Mouse (Mus musculus) small intestine, adult 2 months (tissue): ENCODE measurements at regions not wholly inside any gene's neighbourhood (a gene's known extent, or its start where the extent isn't known, plus 50 kb on each side); places are given as distances from the start of the nearest gene placed in this dataset.

ENCODE experiments used
- H3K27ac ChIP-seq: fragments of 200-500 bp; 2 replicates; pipeline ENCODE4 v1.5.1; 2012; ENCODE audit warnings: low read depth, low read length, control low read depth, inconsistent platforms; ENCODE audit not compliant: insufficient read depth
- H3K27me3 ChIP-seq: fragments of 200-500 bp; 2 replicates; pipeline ENCODE4 v1.6.1; 2012; ENCODE audit warnings: mild to moderate bottlenecking, moderate library complexity, low read length, inconsistent platforms; ENCODE audit not compliant: control insufficient read depth, insufficient read depth
- H3K36me3 ChIP-seq: fragments of 200-500 bp; 2 replicates; pipeline ENCODE4 v1.6.1; 2012; ENCODE audit warnings: mild to moderate bottlenecking, low read length, control low read depth, inconsistent platforms; ENCODE audit not compliant: control insufficient read depth, insufficient read depth
- H3K4me1 ChIP-seq: fragments of 200-500 bp; 2 replicates; pipeline ENCODE4 v1.6.1; 2012; ENCODE audit warnings: low read length, inconsistent platforms, mixed read lengths; ENCODE audit not compliant: control insufficient read depth, insufficient read depth, insufficient read length
- H3K4me3 ChIP-seq: fragments of 200-500 bp; 2 replicates; pipeline ENCODE4 v1.5.1; 2012; ENCODE audit warnings: low read depth, mild to moderate bottlenecking, control low read depth, inconsistent platforms, low read length, moderate library complexity
- CTCF ChIP-seq: fragments of 200-500 bp; IDR thresholded peaks from 2 replicates; pipeline ENCODE4 v1.5.1; 2012; ENCODE audit warnings: low read depth, mild to moderate bottlenecking, control low read depth, inconsistent platforms, low read length, moderate library complexity, mixed read lengths; ENCODE audit not compliant: insufficient replicate concordance, insufficient read length; ENCODE audit errors: extremely low read depth
- POLR2A ChIP-seq: fragments of 200-500 bp; IDR thresholded peaks from 2 replicates; pipeline ENCODE4 v1.6.1; 2012; ENCODE audit warnings: low read depth, mild to moderate bottlenecking, control low read depth, inconsistent platforms, low read length, moderate library complexity
- WGBS: fragments of 180-500 bp; shearing (Covaris S2); methylation state at CpG from one replicate; pipeline ENCODE4 v1.1.7; 2018; 5-methylcytosine and 5-hydroxymethylcytosine counted together

DNA sequence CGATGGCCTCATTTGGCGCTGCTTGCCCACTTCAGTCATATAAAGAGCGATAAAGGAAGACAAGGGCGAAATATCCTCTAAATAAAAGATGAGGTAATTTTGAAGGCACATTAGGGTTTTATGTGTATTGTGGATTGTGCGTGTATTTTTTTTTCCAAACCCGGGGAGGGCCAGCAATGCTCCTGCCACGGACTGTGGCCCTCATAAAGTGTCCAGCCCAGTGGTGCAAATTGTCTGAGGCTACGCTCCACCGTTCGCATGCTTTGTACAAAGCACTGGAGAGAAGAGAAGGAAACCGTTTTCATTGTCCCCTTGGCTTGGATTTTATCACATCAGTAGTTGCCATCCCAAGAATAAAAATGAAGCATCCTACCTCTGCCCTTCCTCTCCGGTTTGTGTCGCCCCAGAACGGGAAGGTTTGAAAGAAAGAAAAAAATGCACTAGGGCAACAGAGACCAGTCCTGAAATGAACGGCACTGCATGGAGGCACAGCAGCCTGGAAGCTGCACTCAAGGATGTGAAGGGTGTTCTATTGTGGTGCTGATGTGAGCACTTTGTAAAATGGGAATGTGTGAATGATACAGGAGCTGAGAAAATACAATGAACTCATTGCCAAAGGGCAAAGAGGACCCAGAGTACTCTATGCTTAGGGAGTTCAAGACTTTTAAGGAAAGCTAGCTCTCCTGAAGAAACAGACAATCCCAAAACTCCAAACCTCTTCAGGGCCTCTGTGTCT is 1004.7 kb upstream of the A1bg start:
- H3K27me3 ChIP-seq: no peaks in the 10 kb centered on the region
- TF ChIP-seq CTCF: no peak
- H3K36me3 ChIP-seq: no peaks in the 10 kb centered on the region
- no peak overlapping the region for H3K4me3 ChIP-seq
- 90% methylated on average over 15 of the region's 15 CpGs for WGBS
- peaks cover 2% of the 10 kb centered on the region; the same call in 1 of the 2 replicates for H3K4me1 ChIP-seq
- H3K27ac ChIP-seq: no peak overlapping the region

DNA sequence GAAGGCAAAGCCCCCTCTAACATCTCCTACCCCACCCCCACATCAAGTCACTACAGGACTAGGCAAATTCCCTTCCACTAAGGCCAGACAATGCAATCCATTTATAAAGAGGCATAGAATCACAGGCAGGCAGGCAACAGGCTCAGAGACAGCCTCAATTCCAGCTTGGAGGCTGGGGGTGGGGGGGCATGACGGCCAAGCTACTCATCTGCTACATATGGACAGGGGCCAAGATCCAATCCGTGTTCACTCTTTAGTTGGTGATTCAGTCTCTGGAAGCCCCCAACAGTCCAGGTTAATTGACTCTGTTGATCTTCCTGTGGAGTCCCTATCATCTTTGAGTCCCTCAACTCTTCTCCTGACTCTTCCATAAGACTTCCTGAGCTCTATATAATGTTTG is 997.2 kb upstream of the A1bg start:
- WGBS: 86% methylated on average over 2 of the region's 2 CpGs
- Histone ChIP-seq H3K36me3 (no peaks in the 10 kb centered on the region), H3K4me1 (no peaks in the 10 kb centered on the region), H3K27me3 (no peaks in the 10 kb centered on the region), H3K4me3 (no peak overlapping the region), H3K27ac (no peak overlapping the region)
- TF ChIP-seq CTCF (no peak), POLR2A (no peak)

DNA sequence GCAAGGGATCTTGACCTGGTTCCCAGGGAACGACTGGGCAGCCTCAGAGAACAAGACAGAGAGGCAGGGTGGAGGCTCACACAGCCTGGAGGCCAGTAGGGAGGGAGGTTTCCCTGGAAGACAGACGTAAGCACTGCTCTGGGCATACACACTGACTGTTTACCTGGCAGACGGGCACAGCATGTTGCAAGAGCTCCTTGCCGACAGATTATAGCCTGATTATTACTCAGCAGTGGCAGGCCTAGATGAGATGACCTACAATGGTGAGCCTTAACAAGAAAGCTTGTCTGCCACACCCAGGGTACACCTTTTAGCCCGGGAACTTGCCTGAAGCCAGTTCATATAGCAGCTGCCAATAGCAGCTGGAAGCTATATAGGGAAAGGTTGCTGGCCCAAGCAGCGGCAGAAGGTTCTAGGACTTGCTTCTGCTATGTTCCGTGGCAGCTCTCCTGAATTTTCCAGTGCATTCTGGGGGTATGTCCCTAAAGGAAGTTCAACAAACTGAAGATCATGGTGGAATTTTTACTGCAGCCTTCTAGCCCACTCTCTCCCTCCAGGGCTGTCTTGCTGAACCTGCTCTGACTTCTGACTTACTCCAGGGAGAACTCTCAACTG is 990.8 kb upstream of the A1bg start:
- H3K4me3 ChIP-seq: no peak overlapping the region
- H3K27me3 ChIP-seq: no peaks in the 10 kb centered on the region
- no peaks in the 10 kb centered on the region for H3K36me3 ChIP-seq
- WGBS: 31% methylated on average over 7 of the region's 7 CpGs
- peaks cover 4% of the 10 kb centered on the region; the same call in 1 of the 2 replicates for H3K4me1 ChIP-seq
- TF ChIP-seq POLR2A (no peak), CTCF (no peak)
- H3K27ac ChIP-seq: peak overlapping the region; percentile 23; the same call in 1 of the 2 replicates

DNA sequence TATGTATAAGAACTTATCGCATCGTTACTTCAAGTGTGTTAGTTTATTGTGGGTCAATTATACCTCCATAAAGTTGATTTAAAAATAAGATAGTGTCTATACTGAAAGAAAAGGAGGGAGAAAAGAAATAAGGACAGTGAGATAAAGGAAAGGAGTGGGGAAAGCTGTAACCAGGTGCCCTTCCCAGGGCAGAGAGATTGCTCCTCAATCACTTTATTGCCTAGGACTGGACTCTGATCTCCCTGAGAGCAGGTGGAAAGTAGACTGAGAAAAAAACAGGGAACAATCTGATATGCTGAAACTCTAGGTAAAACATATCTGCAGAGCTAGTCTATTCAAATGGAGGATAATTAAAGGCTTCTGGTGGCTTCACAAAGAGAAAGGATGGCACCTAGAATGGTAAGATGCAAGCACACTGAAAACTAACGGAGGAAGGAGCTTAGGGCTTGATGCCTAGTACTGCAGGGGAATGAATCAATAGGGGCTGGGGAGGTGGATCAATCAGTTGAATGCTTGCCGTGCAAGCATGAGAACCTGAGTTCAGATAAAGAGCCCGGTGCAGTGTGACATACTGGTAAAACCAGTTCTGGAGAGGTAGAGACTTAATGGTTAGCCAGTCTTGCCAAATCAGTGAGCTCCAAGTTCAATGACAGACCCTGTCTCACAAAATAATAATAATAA is 982.5 kb upstream of the A1bg start:
- no peaks in the 10 kb centered on the region for H3K27me3 ChIP-seq
- peak overlapping the region; percentile 87 for H3K27ac ChIP-seq
- no peak overlapping the region for H3K4me3 ChIP-seq
- 29% methylated on average over 5 of the region's 5 CpGs for WGBS
- H3K4me1 ChIP-seq: peaks cover 9% of the 10 kb centered on the region; the same call in 1 of the 2 replicates
- H3K36me3 ChIP-seq: no peaks in the 10 kb centered on the region
- TF ChIP-seq POLR2A (no peak), CTCF (no peak)

DNA sequence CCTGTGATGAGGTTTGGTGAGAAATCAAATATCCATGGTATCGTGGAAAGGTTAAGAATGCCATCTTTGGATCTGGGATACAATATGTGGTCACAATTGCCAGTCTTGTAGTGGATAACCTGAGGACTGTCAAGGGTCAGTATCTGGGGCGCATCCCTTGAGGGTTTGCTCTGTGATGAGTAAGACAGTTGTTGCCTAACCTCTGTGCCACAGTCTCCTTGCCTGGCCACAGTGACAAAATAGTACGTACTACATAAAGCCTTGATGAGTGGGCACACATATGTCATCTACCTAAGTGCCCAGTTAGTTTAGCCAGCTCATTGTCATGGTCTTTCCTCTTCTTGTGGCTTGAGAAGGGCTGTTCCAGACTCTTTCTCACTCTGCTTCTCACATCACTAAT is 977.0 kb upstream of the A1bg start:
- WGBS: 95% methylated on average over 3 of the region's 3 CpGs
- TF ChIP-seq CTCF: no peak
- no peak for TF ChIP-seq POLR2A

DNA sequence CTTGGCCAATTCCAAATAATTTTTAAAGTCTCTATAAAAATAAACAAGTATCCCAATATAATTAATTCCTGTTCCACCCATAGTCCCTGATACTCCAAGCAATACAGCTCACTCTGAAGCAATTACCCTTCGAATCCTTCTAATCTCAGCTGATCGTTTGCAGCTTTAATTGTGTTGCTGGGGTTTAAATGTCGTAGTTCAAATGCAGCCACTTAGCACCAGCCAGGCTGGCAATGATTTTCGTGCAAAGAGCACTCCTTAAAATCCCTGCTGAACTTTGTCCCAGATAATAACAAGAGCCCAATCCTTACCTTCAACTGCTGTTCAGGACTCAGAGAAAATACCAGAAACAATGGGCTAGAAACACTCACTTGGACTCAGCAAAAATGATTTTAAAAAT is 974.8 kb upstream of the A1bg start:
- H3K27me3 ChIP-seq: no peaks in the 10 kb centered on the region
- WGBS: 25% methylated on average over 4 of the region's 4 CpGs
- no peak for TF ChIP-seq CTCF
- no peak for TF ChIP-seq POLR2A
- no peaks in the 10 kb centered on the region for H3K36me3 ChIP-seq
- peaks cover 8% of the 10 kb centered on the region; the same call in 1 of the 2 replicates for H3K4me1 ChIP-seq
- no peak overlapping the region for H3K27ac ChIP-seq
- no peak overlapping the region for H3K4me3 ChIP-seq

More for the DNA sequence above, 977.0 kb upstream of the A1bg start:
- no peak overlapping the region for H3K4me3 ChIP-seq
- H3K36me3 ChIP-seq: no peaks in the 10 kb centered on the region
- H3K27ac ChIP-seq: no peak overlapping the region
- H3K4me1 ChIP-seq: peaks cover 8% of the 10 kb centered on the region; the same call in 1 of the 2 replicates
- no peaks in the 10 kb centered on the region for H3K27me3 ChIP-seq

DNA sequence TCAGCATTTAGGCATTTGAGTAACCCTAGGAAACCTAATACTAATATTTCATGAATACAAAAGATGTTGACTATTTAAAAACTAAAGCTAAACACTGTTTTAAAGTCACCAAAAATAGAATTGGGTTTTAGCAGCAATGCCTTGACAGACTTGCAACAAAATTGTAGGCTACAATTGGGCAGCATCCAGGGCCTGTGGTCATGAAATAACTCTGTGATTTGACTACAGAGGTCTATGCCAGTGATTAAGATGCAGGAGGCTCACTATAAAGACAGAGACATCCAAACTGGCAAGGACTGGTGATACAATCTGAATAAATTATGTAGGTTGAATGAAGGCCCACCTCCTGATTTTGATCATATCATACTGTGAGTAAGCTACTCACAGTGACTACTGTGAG is 967.5 kb upstream of the A1bg start:
- TF ChIP-seq POLR2A (no peak), CTCF (no peak)
- H3K4me1 ChIP-seq: no peaks in the 10 kb centered on the region
- no peaks in the 10 kb centered on the region for H3K27me3 ChIP-seq
- no peak overlapping the region for H3K4me3 ChIP-seq
- no peak overlapping the region for H3K27ac ChIP-seq
- H3K36me3 ChIP-seq: no peaks in the 10 kb centered on the region
